Mouse (Mus musculus) cortical plate, adult 2 months (tissue): Measurements from ENCODE around the gene Uvrag.

ENCODE experiments used
- CTCF ChIP-seq: fragments of 200-500 bp; IDR thresholded peaks from 2 replicates; pipeline ENCODE4 v1.5.1; 2011; ENCODE audit warnings: mild to moderate bottlenecking, control low read depth, low read length; ENCODE audit not compliant: insufficient read depth; ENCODE audit errors: extremely low read depth
- POLR2A ChIP-seq: fragments of 200-500 bp; IDR thresholded peaks from 2 replicates; pipeline ENCODE4 v1.6.1; 2011; ENCODE audit warnings: mild to moderate bottlenecking, low read length, control low read depth; ENCODE audit not compliant: insufficient read depth; ENCODE audit errors: extremely low read depth

GRCm38 (mm10) chr7:99053626-99054025 lies 87.3 kb downstream of the Uvrag start:
- TF ChIP-seq CTCF (no peak), POLR2A (no peak)
